Mouse (Mus musculus) 416B (cell line): ENCODE data around the gene Fgfrl1.
A peak's percentile ranks its signal among the peaks of the same experiment; 100 is the strongest.

ENCODE experiments used
- DNase-seq: peaks from one replicate; pipeline ENCODE4 v3.0.0; 2011; ENCODE audit warnings: low read depth

Fgfrl1 gene

GRCm38 (mm10) chr5:108667370-108667769 is 24.8 kb upstream of the Fgfrl1 start:
- DNase-seq = no peak

- no peak for DNase-seq
Observed at GRCm38 (mm10) chr5:108668387-108668932, 23.7 kb upstream of the Fgfrl1 start.

- DNase-seq = peak; percentile 91
Observed at GRCm38 (mm10) chr5:108668977-108669936, 22.9 kb upstream of the Fgfrl1 start, which contains the start of gene Dgkq. TSS of gene Dgkq (minus strand) at chr5:108669672.

GRCm38 (mm10) chr5:108669986-108670385 is 22.2 kb upstream of the Fgfrl1 start:
- DNase-seq = no peak

GRCm38 (mm10) chr5:108670785-108671184 is 21.4 kb upstream of the Fgfrl1 start:
- peak; percentile 81 for DNase-seq

- DNase-seq = no peak
Observed at GRCm38 (mm10) chr5:108671757-108672156, 20.4 kb upstream of the Fgfrl1 start.

- DNase-seq = no peak
Observed at GRCm38 (mm10) chr5:108674624-108675023, 17.6 kb upstream of the Fgfrl1 start.

- DNase-seq = no peak
Observed at GRCm38 (mm10) chr5:108675251-108675816, 16.8 kb upstream of the Fgfrl1 start, which contains the start of gene Slc26a1. TSS of gene Slc26a1 (minus strand) at chr5:108675569.

- no peak for DNase-seq
Observed at GRCm38 (mm10) chr5:108676772-108677498, 15.2 kb upstream of the Fgfrl1 start.

GRCm38 (mm10) chr5:108677605-108678295 is 14.4 kb upstream of the Fgfrl1 start:
- no peak for DNase-seq

GRCm38 (mm10) chr5:108678296-108678854 is 13.8 kb upstream of the Fgfrl1 start:
- DNase-seq = no peak

- DNase-seq = no peak
Observed at GRCm38 (mm10) chr5:108679909-108680308, 12.3 kb upstream of the Fgfrl1 start.

- DNase-seq = peak; percentile 41
Observed at GRCm38 (mm10) chr5:108680871-108681270, 11.3 kb upstream of the Fgfrl1 start.

GRCm38 (mm10) chr5:108689091-108689490 is 3.1 kb upstream of the Fgfrl1 start:
- no peak for DNase-seq

- DNase-seq = peak; percentile 52
Observed at GRCm38 (mm10) chr5:108691152-108691551, 1.0 kb upstream of the Fgfrl1 start.

- DNase-seq = peak; percentile 81
Observed at GRCm38 (mm10) chr5:108693872-108694288, 1.7 kb downstream of the Fgfrl1 start.

- no peak for DNase-seq
Observed at GRCm38 (mm10) chr5:108694352-108695261, 2.4 kb downstream of the Fgfrl1 start.

GRCm38 (mm10) chr5:108695861-108696260 is 3.7 kb downstream of the Fgfrl1 start:
- no peak for DNase-seq

GRCm38 (mm10) chr5:108696542-108696941 is 4.4 kb downstream of the Fgfrl1 start:
- no peak for DNase-seq

GRCm38 (mm10) chr5:108697341-108697753 is 5.2 kb downstream of the Fgfrl1 start:
- peak; percentile 11 for DNase-seq
